Mouse (Mus musculus) neural tube, embryonic 13.5 days (tissue): ENCODE results near the gene H2afv. TPM values are rescaled to one million over a fixed set of nuclear protein-coding genes. Genes with fewer than 3 reads are reported as not detected.

Experiments used
- ATAC-seq: fragments of 200-750 bp; cut with Nextera tagmentation; 2 replicates; pipeline ENCODE4 v1.8.0; 2017; ENCODE audit warnings: low read depth, mild to moderate bottlenecking, moderate TSS enrichment, moderate library complexity
- H3K27ac ChIP-seq: fragments of 300-500 bp; sonication (generic); replicated peaks from 2 replicates; pipeline ENCODE4 v1.5.1; 2015; ENCODE audit warnings: moderate library complexity, mild to moderate bottlenecking, inconsistent platforms
- H3K27me3 ChIP-seq: fragments of 300-500 bp; sonication (generic); 2 replicates; pipeline ENCODE4 v1.6.1; 2015; ENCODE audit warnings: mild to moderate bottlenecking, inconsistent platforms
- H3K36me3 ChIP-seq: fragments of 300-500 bp; sonication (generic); 2 replicates; pipeline ENCODE4 v1.6.1; 2015; ENCODE audit warnings: mild to moderate bottlenecking, inconsistent platforms
- H3K4me1 ChIP-seq: fragments of 300-500 bp; sonication (generic); replicated peaks from 2 replicates; pipeline ENCODE4 v1.6.1; 2015; ENCODE audit warnings: inconsistent platforms
- H3K4me2 ChIP-seq: fragments of 300-500 bp; sonication (generic); 2 replicates; pipeline ENCODE4 v1.6.1; 2015; ENCODE audit warnings: inconsistent platforms, mild to moderate bottlenecking, moderate library complexity
- H3K4me3 ChIP-seq: fragments of 300-500 bp; sonication (generic); 2 replicates; pipeline ENCODE4 v1.5.1; 2015; ENCODE audit warnings: mild to moderate bottlenecking, inconsistent platforms
- H3K9ac ChIP-seq: fragments of 300-500 bp; sonication (generic); 2 replicates; pipeline ENCODE4 v1.6.1; 2015; ENCODE audit warnings: moderate library complexity, mild to moderate bottlenecking, inconsistent platforms
- H3K9me3 ChIP-seq: fragments of 300-500 bp; sonication (generic); 2 replicates; pipeline ENCODE4 v1.6.1; 2016; ENCODE audit warnings: inconsistent platforms
- WGBS: fragments of 180-500 bp; shearing (Covaris S2); methylation state at CpG from one replicate; pipeline ENCODE4 v1.1.7; 2015; 5-methylcytosine and 5-hydroxymethylcytosine counted together
- microRNA-seq: library from miRNA; unstranded; fragments of <30 nt; microRNA quantifications from one replicate; pipeline ENCODE4, GENCODE M21; 2016
- polyA plus RNA-seq: library from polyadenylated mRNA; unstranded; fragments of >200 nt; fragmentation: Nextera tagmentation; extraction: Ambion mirVana; gene quantifications from 2 replicates; pipeline ENCODE4 v1.2.1, GENCODE M21; 2015

Gene H2afv
- polyA plus RNA-seq, 1 experiment from 2014 or later: 342 TPM

- no peak for ATAC-seq
- H3K9me3 ChIP-seq: no peaks in the 10 kb centered on the region
- H3K27ac ChIP-seq: no peak overlapping the region
- H3K9ac ChIP-seq: no peak overlapping the region
- H3K4me2 ChIP-seq: no peak overlapping the region
- 84% methylated on average over 6 of the region's 6 CpGs for WGBS
- no peak overlapping the region for H3K4me3 ChIP-seq
- H3K4me1 ChIP-seq: peaks cover 52% of the 10 kb centered on the region
- peaks cover 67% of the 10 kb centered on the region for H3K36me3 ChIP-seq
- H3K27me3 ChIP-seq: no peaks in the 10 kb centered on the region
Observed at GRCm38 (mm10) chr11:6392857-6393256, 51.4 kb downstream of the H2afv start.

- peak overlapping the region; percentile 81; the same call in 1 of the 2 replicates for H3K4me2 ChIP-seq
- ATAC-seq: no peak
- no peaks in the 10 kb centered on the region for H3K27me3 ChIP-seq
- H3K4me1 ChIP-seq: peaks cover 52% of the 10 kb centered on the region
- peak overlapping the region; percentile 6; the same call in 1 of the 2 replicates for H3K4me3 ChIP-seq
- 94% methylated on average over 8 of the region's 8 CpGs for WGBS
- H3K36me3 ChIP-seq: peaks cover 55% of the 10 kb centered on the region
- no peaks in the 10 kb centered on the region for H3K9me3 ChIP-seq
- peak overlapping the region; percentile 53; the same call in 1 of the 2 replicates for H3K9ac ChIP-seq
- no peak overlapping the region for H3K27ac ChIP-seq
Observed at GRCm38 (mm10) chr11:6391516-6392276, 52.5 kb downstream of the H2afv start.

GRCm38 (mm10) chr11:6390376-6391053, 53.7 kb downstream of the H2afv start:
- WGBS: 83% methylated on average over 8 of the region's 8 CpGs
- Histone ChIP-seq H3K27me3 (no peaks in the 10 kb centered on the region), H3K36me3 (peaks cover 44% of the 10 kb centered on the region), H3K27ac (no peak overlapping the region), H3K4me3 (peak overlapping the region; percentile 98), H3K9me3 (no peaks in the 10 kb centered on the region), H3K4me2 (peak overlapping the region; percentile 81), H3K4me1 (peaks cover 51% of the 10 kb centered on the region), H3K9ac (peak overlapping the region; percentile 98)
- ATAC-seq: no peak

GRCm38 (mm10) chr11:6389483-6389921, 54.7 kb downstream of the H2afv start:
- Histone ChIP-seq H3K36me3 (peaks cover 34% of the 10 kb centered on the region), H3K9me3 (no peaks in the 10 kb centered on the region), H3K27me3 (no peaks in the 10 kb centered on the region), H3K4me1 (peaks cover 40% of the 10 kb centered on the region), H3K4me3 (peak overlapping the region; percentile 98), H3K4me2 (peak overlapping the region; percentile 81), H3K27ac (peak overlapping the region; percentile 94), H3K9ac (peak overlapping the region; percentile 98)
- peak; percentile 60 for ATAC-seq
- under 1% methylated on average over 35 of the region's 43 CpGs for WGBS

GRCm38 (mm10) chr11:6388726-6389413, 55.4 kb downstream of the H2afv start, which contains the start of gene Zmiz2:
Gene Zmiz2, plus strand, starts transcription at chr11:6389074.
- WGBS: 11% methylated on average over 34 of the region's 60 CpGs
- H3K4me3 ChIP-seq: peak within 1 kb of the TSS; percentile 98
- H3K27ac ChIP-seq: peak within 1 kb of the TSS; percentile 94
- H3K4me2 ChIP-seq: peak within 1 kb of the TSS; percentile 81
- H3K9me3 ChIP-seq: no peaks in the 10 kb centered on the region
- H3K4me1 ChIP-seq: peaks cover 35% of the 10 kb centered on the region
- H3K27me3 ChIP-seq: no peaks in the 10 kb centered on the region
- H3K36me3 ChIP-seq: peaks cover 27% of the 10 kb centered on the region
- H3K9ac ChIP-seq: peak within 1 kb of the TSS; percentile 98
- ATAC-seq: peak; percentile 99

- peaks cover 25% of the 10 kb centered on the region for H3K36me3 ChIP-seq
- H3K4me2 ChIP-seq: peak overlapping the region; percentile 45
- H3K9me3 ChIP-seq: no peaks in the 10 kb centered on the region
- no peaks in the 10 kb centered on the region for H3K27me3 ChIP-seq
- peak overlapping the region; percentile 94 for H3K27ac ChIP-seq
- WGBS: 90% methylated on average over 6 of the region's 6 CpGs
- peaks cover 33% of the 10 kb centered on the region for H3K4me1 ChIP-seq
- H3K4me3 ChIP-seq: peak overlapping the region; percentile 98; the same call in 1 of the 2 replicates
- no peak for ATAC-seq
- H3K9ac ChIP-seq: no peak overlapping the region
Observed at GRCm38 (mm10) chr11:6388126-6388725, 56.0 kb downstream of the H2afv start.

GRCm38 (mm10) chr11:6380916-6381315, 63.3 kb downstream of the H2afv start:
- Histone ChIP-seq H3K9me3 (no peaks in the 10 kb centered on the region), H3K9ac (no peak overlapping the region), H3K36me3 (no peaks in the 10 kb centered on the region), H3K4me1 (no peaks in the 10 kb centered on the region), H3K4me2 (no peak overlapping the region), H3K27ac (no peak overlapping the region), H3K4me3 (no peak overlapping the region), H3K27me3 (no peaks in the 10 kb centered on the region)
- 81% methylated on average over 6 of the region's 6 CpGs for WGBS
- no peak for ATAC-seq

Small RNA genes lying within 50 kb of the gene (microRNA-seq; reads per million reads assigned to microRNA genes)
- not detected for gene Gm22123
- 1.9 reads per million, percentile 6 among the genes with 10 or more reads in this experiment for gene Mir7651

Other genes starting within 250 kb of the H2afv start
- gene A730071L15Rik, start 244.4 kb downstream of the H2afv start, polyA plus RNA-seq: 0.46 and 0.91 TPM in 2 replicates
- 53.9 and 56.4 TPM in 2 replicates for gene Nudcd3, start 244.0 kb downstream of the H2afv start, polyA plus RNA-seq
- gene Npc1l1, start 214.3 kb downstream of the H2afv start, polyA plus RNA-seq: not detected in 2 replicates
- gene Ddx56, start 176.7 kb downstream of the H2afv start, polyA plus RNA-seq: 69.3 and 69.4 TPM in 2 replicates
- gene Tmed4, start 169.6 kb downstream of the H2afv start, polyA plus RNA-seq: 131 and 137 TPM in 2 replicates
- 101 and 102 TPM in 2 replicates for gene Ogdh, start 152.8 kb downstream of the H2afv start, polyA plus RNA-seq
- 21.1 and 25.8 TPM in 2 replicates for gene Zmiz2, start 55.4 kb downstream of the H2afv start, polyA plus RNA-seq
- gene Ppia, start 29.0 kb downstream of the H2afv start, polyA plus RNA-seq: 4,471 and 4,554 TPM in 2 replicates
- 12.5 and 14.1 TPM in 2 replicates for gene Purb, start 31.5 kb upstream of the H2afv start, polyA plus RNA-seq
- gene Myo1g, start 76.5 kb upstream of the H2afv start, polyA plus RNA-seq: 0.52 TPM in 2 replicates
- gene Ccm2, start 102.4 kb upstream of the H2afv start, polyA plus RNA-seq: 95.1 and 99.8 TPM in 2 replicates
- 103 and 110 TPM in 2 replicates for gene Nacad, start 161.6 kb upstream of the H2afv start, polyA plus RNA-seq
- 29.9 and 31.7 TPM in 2 replicates for gene Tbrg4, start 181.6 kb upstream of the H2afv start, polyA plus RNA-seq
- gene Wap, start 194.2 kb upstream of the H2afv start, polyA plus RNA-seq: not detected in 2 replicates
- gene Ramp3, start 214.1 kb upstream of the H2afv start, polyA plus RNA-seq: 23.8 and 25.7 TPM in 2 replicates